In genomic region chr4:4195834-4196233, GRCm38 (mm10) we compare ENCODE assay signal across 15 mouse cellular contexts.
DNase-seq lines count a peak whose midpoint lies in the region; ATAC-seq and TF ChIP-seq lines count a peak whose summit lies in the region.
"Had no signal": no experiment of that assay in that cellular context is flagged by ENCODE, and none has a peak within 500 bp of the region (broad histone marks: within the 10 kb centered on the region; RNA-seq: fewer than 3 reads in every experiment).

No protein-coding gene starts in this region.

- TF ChIP-seq CTCF in midbrain, postnatal 0 days (IDR thresholded peaks at IDR 0.05) = no peak

- no peaks in the 10 kb centered on the region for H3K36me3 ChIP-seq in midbrain, postnatal 0 days (ENCODE audit: insufficient read depth, low read length)
- H3K36me3 ChIP-seq in midbrain, embryonic 13.5 days = no peaks in the 10 kb centered on the region
- H3K36me3 ChIP-seq: liver, embryonic 13.5 days had no signal

- peak; percentile 67 to 69 for DNase-seq in heart, adult 18-20 months
- DNase-seq in heart, postnatal 4 days = no peak
- DNase-seq in midbrain, postnatal 0 days (ENCODE audit: low spot score) = peak; percentile 10
- DNase-seq in heart, postnatal 10 days = peak; percentile 8 to 20
- DNase-seq in skeletal muscle tissue, adult 2 months (ENCODE audit: low read depth, low spot score) = peak; percentile 63
- no peak for DNase-seq in frontal cortex, postnatal 36 days (ENCODE audit: low spot score in 2 of 2)
- no peak for DNase-seq in cerebellum, postnatal 14 days
- DNase-seq: B cell, adult 2 months; cerebellum, adult 11-12 months; forebrain, postnatal 0 days; liver, embryonic 13.5 days; thymus, adult 18-20 months had no signal

- H3K27me3 ChIP-seq in midbrain, postnatal 0 days (ENCODE audit: insufficient read depth, low read length) = no peaks in the 10 kb centered on the region
- H3K27me3 ChIP-seq in midbrain, embryonic 13.5 days = no peaks in the 10 kb centered on the region
- H3K27me3 ChIP-seq: liver, embryonic 13.5 days had no signal

- no peak for ATAC-seq in midbrain, postnatal 0 days (ENCODE audit: low FRiP score)
- ATAC-seq in midbrain, embryonic 13.5 days = no peak
- ATAC-seq: activated CD4-positive, CD25-positive, alpha-beta regulatory T cell, adult 4 months; intestine, postnatal 0 days had no signal

- H3K9ac ChIP-seq in midbrain, postnatal 0 days (replicated peaks; ENCODE audit: low read length, poor library complexity, severe bottlenecking) = no peak overlapping the region
- no peak overlapping the region for H3K9ac ChIP-seq in midbrain, embryonic 13.5 days (replicated peaks)
- H3K9ac ChIP-seq: forebrain, postnatal 0 days; liver, embryonic 13.5 days had no signal

- no peak overlapping the region for H3K4me2 ChIP-seq in midbrain, postnatal 0 days (ENCODE audit: low read depth, low read length, poor library complexity, severe bottlenecking)
- H3K4me2 ChIP-seq in midbrain, embryonic 13.5 days (replicated peaks) = no peak overlapping the region
- H3K4me2 ChIP-seq: liver, embryonic 13.5 days had no signal

- H3K4me3 ChIP-seq in midbrain, postnatal 0 days (ENCODE audit: low read depth, low read length) = no peak overlapping the region
- no peak overlapping the region for H3K4me3 ChIP-seq in midbrain, embryonic 13.5 days (replicated peaks)
- H3K4me3 ChIP-seq: liver, embryonic 13.5 days had no signal

- intact Hi-C loops in heart, postnatal 10 days (cut with DNase I) = no loop called here

- no peak overlapping the region for H3K27ac ChIP-seq in midbrain, postnatal 0 days (ENCODE audit: low read depth, low read length)
- no peak overlapping the region for H3K27ac ChIP-seq in midbrain, embryonic 13.5 days
- H3K27ac ChIP-seq: liver, embryonic 13.5 days had no signal

- H3K9me3 ChIP-seq in midbrain, postnatal 0 days (ENCODE audit: low read length) = no peaks in the 10 kb centered on the region
- no peaks in the 10 kb centered on the region for H3K9me3 ChIP-seq in midbrain, embryonic 13.5 days
- H3K9me3 ChIP-seq: liver, embryonic 13.5 days had no signal

- H3K4me1 ChIP-seq in midbrain, postnatal 0 days (ENCODE audit: insufficient read depth, low read length) = no peaks in the 10 kb centered on the region
- no peaks in the 10 kb centered on the region for H3K4me1 ChIP-seq in midbrain, embryonic 13.5 days (replicated peaks)
- H3K4me1 ChIP-seq: liver, embryonic 13.5 days had no signal

- 60% methylated on average over 2 of the region's 2 CpGs for WGBS in midbrain, postnatal 0 days
- 62% methylated on average over 2 of the region's 2 CpGs for WGBS in midbrain, embryonic 13.5 days

Comparison
In these comparisons a context has a peak if more than half of its experiments do, and no peak if none do; other contexts are left out.
1. DNase-seq: peak in heart, adult 18-20 months (2 of 2), midbrain, postnatal 0 days (single experiment), heart, postnatal 10 days (2 of 2) and skeletal muscle tissue, adult 2 months (single experiment); none in heart, postnatal 4 days (single experiment), frontal cortex, postnatal 36 days (0 of 2) and cerebellum, postnatal 14 days (0 of 2).